Mouse (Mus musculus) bone marrow, adult 2 months (tissue): ENCODE measurements around the gene Stxbp2.
"Not testable (repeated sequence)": the region's sequence is repeated elsewhere in the genome, so short reads cannot be mapped to it uniquely, and the experiment has no call there.

Source experiments
- CTCF ChIP-seq: fragments of 200-500 bp; IDR thresholded peaks from 2 replicates; pipeline ENCODE4 v1.5.1; 2011; ENCODE audit warnings: low read length, control low read depth; ENCODE audit not compliant: control insufficient read depth, insufficient read depth
- POLR2A ChIP-seq: fragments of 200-500 bp; IDR thresholded peaks from 2 replicates; pipeline ENCODE4 v1.6.1; 2011; ENCODE audit warnings: low read depth, mild to moderate bottlenecking, control low read depth, low read length, borderline replicate concordance; ENCODE audit not compliant: control insufficient read depth

DNA sequence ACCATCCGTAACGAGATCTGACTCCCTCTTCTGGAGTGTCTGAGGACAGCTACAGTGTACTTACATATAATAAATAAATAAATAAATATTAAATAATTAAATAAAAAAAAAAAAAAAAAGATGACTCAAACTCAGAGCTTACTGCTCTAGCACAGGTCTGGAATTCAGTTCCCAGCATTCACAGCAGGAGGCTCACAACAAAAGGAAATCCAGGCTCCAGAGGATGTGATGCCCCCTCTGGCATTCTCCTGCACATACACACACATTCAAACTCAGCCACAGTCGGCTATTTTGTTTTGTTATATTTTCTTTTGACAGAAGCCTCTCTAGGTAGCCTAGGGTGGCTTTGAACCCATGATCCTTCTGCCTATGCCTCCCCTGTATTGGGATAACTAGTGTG, 48.8 kb upstream of the Stxbp2 start:
- not testable (repeated sequence) for TF ChIP-seq CTCF, POLR2A
